Mouse (Mus musculus) kidney, embryonic 15.5 days (tissue): ENCODE data around the gene Pex11g. TPM values are rescaled to one million over a fixed set of nuclear protein-coding genes. Genes with fewer than 3 reads are reported as not detected.
A peak's percentile ranks its signal among the peaks of the same experiment; 100 is the strongest.

ENCODE experiments used
- ATAC-seq: fragments of 200-750 bp; cut with Nextera tagmentation; replicated peaks from 2 replicates; pipeline ENCODE4 v1.8.0; 2017; ENCODE audit warnings: moderate TSS enrichment; ENCODE audit not compliant: low FRiP score
- H3K27ac ChIP-seq: fragments of 300-500 bp; sonication (generic); 2 replicates; pipeline ENCODE4 v1.5.1; 2015; ENCODE audit warnings: mild to moderate bottlenecking, inconsistent platforms
- H3K27me3 ChIP-seq: fragments of 300-500 bp; sonication (generic); 2 replicates; pipeline ENCODE4 v1.6.1; 2015; ENCODE audit warnings: inconsistent platforms
- H3K36me3 ChIP-seq: fragments of 300-500 bp; sonication (generic); 2 replicates; pipeline ENCODE4 v1.6.1; 2015; ENCODE audit warnings: inconsistent platforms
- H3K4me1 ChIP-seq: fragments of 300-500 bp; sonication (generic); 2 replicates; pipeline ENCODE4 v1.6.1; 2015; ENCODE audit warnings: inconsistent platforms
- H3K4me2 ChIP-seq: fragments of 300-500 bp; sonication (generic); 2 replicates; pipeline ENCODE4 v1.6.1; 2015; ENCODE audit warnings: moderate library complexity, mild to moderate bottlenecking, inconsistent platforms
- H3K4me3 ChIP-seq: fragments of 300-500 bp; sonication (generic); replicated peaks from 2 replicates; pipeline ENCODE4 v1.5.1; 2015; ENCODE audit warnings: mild to moderate bottlenecking, inconsistent platforms
- H3K9ac ChIP-seq: fragments of 300-500 bp; sonication (generic); 2 replicates; pipeline ENCODE4 v1.6.1; 2015; ENCODE audit warnings: mild to moderate bottlenecking, inconsistent platforms
- H3K9me3 ChIP-seq: fragments of 300-500 bp; sonication (generic); replicated peaks from 2 replicates; pipeline ENCODE4 v1.6.1; 2016; ENCODE audit warnings: inconsistent platforms
- WGBS: fragments of 180-500 bp; shearing (Covaris S2); methylation state at CpG from one replicate; pipeline ENCODE4 v1.1.7; 2015; ENCODE audit warnings: mixed read lengths; 5-methylcytosine and 5-hydroxymethylcytosine counted together
- polyA plus RNA-seq: library from polyadenylated mRNA; unstranded; fragments of >200 nt; fragmentation: Nextera tagmentation; extraction: Ambion mirVana; gene quantifications from 2 replicates; pipeline ENCODE4 v1.2.1, GENCODE M21; 2015

Gene Pex11g
- polyA plus RNA-seq: 6.2 and 7.5 TPM in 2 replicates

- WGBS: 6% methylated on average over 32 of the region's 32 CpGs
- H3K4me3 ChIP-seq: peak within 1 kb of the TSS; percentile 50
- no peaks in the 10 kb centered on the region for H3K9me3 ChIP-seq
- peak within 1 kb of the TSS; percentile 78 for H3K4me2 ChIP-seq
- peak within 1 kb of the TSS; percentile 53; the same call in 1 of the 2 replicates for H3K9ac ChIP-seq
- peak; percentile 93 for ATAC-seq
- no peaks in the 10 kb centered on the region for H3K36me3 ChIP-seq
- no peaks in the 10 kb centered on the region for H3K27me3 ChIP-seq
- peak within 1 kb of the TSS; percentile 81 for H3K27ac ChIP-seq
- H3K4me1 ChIP-seq: peaks cover 14% of the 10 kb centered on the region
Observed at GRCm38 (mm10) chr8:3467006-3467885, at the start of gene Pex11g. Gene Pex11g (minus strand): TSS chr8:3467680.

GRCm38 (mm10) chr8:3517117-3517495, 49.6 kb upstream of the Pex11g start:
- ATAC-seq: peak; percentile 41; the same call in 1 of the 2 replicates
- peak overlapping the region; percentile 87 for H3K27ac ChIP-seq
- WGBS: 5% methylated on average over 16 of the region's 16 CpGs
- peaks cover 18% of the 10 kb centered on the region for H3K4me1 ChIP-seq
- peaks cover 42% of the 10 kb centered on the region for H3K36me3 ChIP-seq
- peak overlapping the region; percentile 97 for H3K4me2 ChIP-seq
- H3K4me3 ChIP-seq: peak overlapping the region; percentile 76
- H3K9me3 ChIP-seq: no peaks in the 10 kb centered on the region
- peak overlapping the region; percentile 56 for H3K9ac ChIP-seq
- no peaks in the 10 kb centered on the region for H3K27me3 ChIP-seq

GRCm38 (mm10) chr8:3516450-3517116, 49.1 kb upstream of the Pex11g start:
- peak overlapping the region; percentile 56 for H3K9ac ChIP-seq
- H3K36me3 ChIP-seq: peaks cover 42% of the 10 kb centered on the region
- no peaks in the 10 kb centered on the region for H3K9me3 ChIP-seq
- peak; percentile 89 for ATAC-seq
- H3K4me1 ChIP-seq: peaks cover 18% of the 10 kb centered on the region
- H3K27me3 ChIP-seq: no peaks in the 10 kb centered on the region
- H3K4me3 ChIP-seq: peak overlapping the region; percentile 76
- peak overlapping the region; percentile 97 for H3K4me2 ChIP-seq
- 2% methylated on average over 36 of the region's 36 CpGs for WGBS
- peak overlapping the region; percentile 87 for H3K27ac ChIP-seq

- Histone ChIP-seq H3K4me1 (peaks cover 18% of the 10 kb centered on the region), H3K9me3 (no peaks in the 10 kb centered on the region), H3K9ac (peak overlapping the region; percentile 56), H3K36me3 (peaks cover 42% of the 10 kb centered on the region), H3K27ac (peak overlapping the region; percentile 87), H3K4me2 (peak overlapping the region; percentile 97), H3K4me3 (peak overlapping the region; percentile 76), H3K27me3 (no peaks in the 10 kb centered on the region)
- peak; percentile 34 for ATAC-seq
- WGBS: 0% methylated on average over 25 of the region's 25 CpGs
Observed at GRCm38 (mm10) chr8:3515771-3516417, 48.4 kb upstream of the Pex11g start.

- peak within 1 kb of the TSS; percentile 87 for H3K27ac ChIP-seq
- peak; percentile 77 for ATAC-seq
- peaks cover 18% of the 10 kb centered on the region for H3K4me1 ChIP-seq
- H3K9me3 ChIP-seq: no peaks in the 10 kb centered on the region
- H3K4me2 ChIP-seq: peak within 1 kb of the TSS; percentile 97
- under 1% methylated on average over 25 of the region's 25 CpGs for WGBS
- H3K36me3 ChIP-seq: peaks cover 46% of the 10 kb centered on the region
- H3K4me3 ChIP-seq: peak within 1 kb of the TSS; percentile 76
- no peaks in the 10 kb centered on the region for H3K27me3 ChIP-seq
- peak within 1 kb of the TSS; percentile 56 for H3K9ac ChIP-seq
Observed at GRCm38 (mm10) chr8:3515260-3515671, 47.8 kb upstream of the Pex11g start, which contains the start of gene Pnpla6. Gene Pnpla6 (plus strand): TSS chr8:3515384.

GRCm38 (mm10) chr8:3514681-3515247, 47.3 kb upstream of the Pex11g start:
- H3K9ac ChIP-seq: no peak overlapping the region
- WGBS: 32% methylated on average over 13 of the region's 13 CpGs
- H3K4me2 ChIP-seq: peak overlapping the region; percentile 97
- H3K9me3 ChIP-seq: no peaks in the 10 kb centered on the region
- peak overlapping the region; percentile 76 for H3K4me3 ChIP-seq
- no peak for ATAC-seq
- peaks cover 48% of the 10 kb centered on the region for H3K36me3 ChIP-seq
- H3K27ac ChIP-seq: peak overlapping the region; percentile 87; the same call in 1 of the 2 replicates
- H3K4me1 ChIP-seq: peaks cover 18% of the 10 kb centered on the region
- no peaks in the 10 kb centered on the region for H3K27me3 ChIP-seq

GRCm38 (mm10) chr8:3507979-3508754, 40.7 kb upstream of the Pex11g start:
- Histone ChIP-seq H3K4me1 (no peaks in the 10 kb centered on the region), H3K4me2 (no peak overlapping the region), H3K4me3 (no peak overlapping the region), H3K27me3 (no peaks in the 10 kb centered on the region), H3K27ac (no peak overlapping the region), H3K9ac (no peak overlapping the region), H3K36me3 (peaks cover 86% of the 10 kb centered on the region), H3K9me3 (no peaks in the 10 kb centered on the region)
- no peak for ATAC-seq
- 84% methylated on average over 6 of the region's 6 CpGs for WGBS

- Histone ChIP-seq H3K9ac (peak overlapping the region; percentile 90; the same call in 1 of the 2 replicates), H3K36me3 (peaks cover 39% of the 10 kb centered on the region), H3K4me3 (no peak overlapping the region), H3K4me2 (no peak overlapping the region), H3K9me3 (no peaks in the 10 kb centered on the region), H3K27me3 (no peaks in the 10 kb centered on the region), H3K27ac (no peak overlapping the region), H3K4me1 (peaks cover 23% of the 10 kb centered on the region)
- ATAC-seq: no peak
- WGBS: 63% methylated on average over 4 of the region's 4 CpGs
Observed at GRCm38 (mm10) chr8:3502217-3502616, 34.7 kb upstream of the Pex11g start.

- Histone ChIP-seq H3K4me3 (peak within 1 kb of the TSS; percentile 91), H3K4me2 (peak within 1 kb of the TSS; percentile 84), H3K9ac (peak within 1 kb of the TSS; percentile 90), H3K36me3 (peaks cover 39% of the 10 kb centered on the region), H3K27me3 (no peaks in the 10 kb centered on the region), H3K4me1 (peaks cover 23% of the 10 kb centered on the region), H3K27ac (peak within 1 kb of the TSS; percentile 94), H3K9me3 (no peaks in the 10 kb centered on the region; the same call in 1 of the 2 replicates)
- ATAC-seq: peak; percentile 93
- under 1% methylated on average over 70 of the region's 70 CpGs for WGBS
Observed at GRCm38 (mm10) chr8:3500235-3501090, 33.0 kb upstream of the Pex11g start, which contains the start of gene Mcoln1. Gene Mcoln1 (plus strand): TSS chr8:3500457.

GRCm38 (mm10) chr8:3499751-3500150, 32.3 kb upstream of the Pex11g start:
- 2% methylated on average over 8 of the region's 8 CpGs for WGBS
- no peaks in the 10 kb centered on the region for H3K27me3 ChIP-seq
- peak overlapping the region; percentile 91 for H3K4me3 ChIP-seq
- H3K9me3 ChIP-seq: no peaks in the 10 kb centered on the region; the same call in 1 of the 2 replicates
- ATAC-seq: peak; percentile 22
- H3K36me3 ChIP-seq: peaks cover 41% of the 10 kb centered on the region
- H3K27ac ChIP-seq: peak overlapping the region; percentile 94
- H3K4me2 ChIP-seq: peak overlapping the region; percentile 84
- H3K9ac ChIP-seq: peak overlapping the region; percentile 65
- peaks cover 23% of the 10 kb centered on the region for H3K4me1 ChIP-seq
